Mouse (Mus musculus) kidney, embryonic 15.5 days (tissue): ENCODE measurements around the gene Tctex1d2. TPM values are rescaled to one million over a fixed set of nuclear protein-coding genes. Genes with fewer than 3 reads are reported as not detected.

ENCODE experiments used
- ATAC-seq: fragments of 200-750 bp; cut with Nextera tagmentation; replicated peaks from 2 replicates; pipeline ENCODE4 v1.8.0; 2017; ENCODE audit warnings: moderate TSS enrichment; ENCODE audit not compliant: low FRiP score
- H3K27ac ChIP-seq: fragments of 300-500 bp; sonication (generic); 2 replicates; pipeline ENCODE4 v1.5.1; 2015; ENCODE audit warnings: mild to moderate bottlenecking, inconsistent platforms
- H3K27me3 ChIP-seq: fragments of 300-500 bp; sonication (generic); 2 replicates; pipeline ENCODE4 v1.6.1; 2015; ENCODE audit warnings: inconsistent platforms
- H3K36me3 ChIP-seq: fragments of 300-500 bp; sonication (generic); 2 replicates; pipeline ENCODE4 v1.6.1; 2015; ENCODE audit warnings: inconsistent platforms
- H3K4me1 ChIP-seq: fragments of 300-500 bp; sonication (generic); 2 replicates; pipeline ENCODE4 v1.6.1; 2015; ENCODE audit warnings: inconsistent platforms
- H3K4me2 ChIP-seq: fragments of 300-500 bp; sonication (generic); 2 replicates; pipeline ENCODE4 v1.6.1; 2015; ENCODE audit warnings: moderate library complexity, mild to moderate bottlenecking, inconsistent platforms
- H3K4me3 ChIP-seq: fragments of 300-500 bp; sonication (generic); replicated peaks from 2 replicates; pipeline ENCODE4 v1.5.1; 2015; ENCODE audit warnings: mild to moderate bottlenecking, inconsistent platforms
- H3K9ac ChIP-seq: fragments of 300-500 bp; sonication (generic); 2 replicates; pipeline ENCODE4 v1.6.1; 2015; ENCODE audit warnings: mild to moderate bottlenecking, inconsistent platforms
- H3K9me3 ChIP-seq: fragments of 300-500 bp; sonication (generic); replicated peaks from 2 replicates; pipeline ENCODE4 v1.6.1; 2016; ENCODE audit warnings: inconsistent platforms
- WGBS: fragments of 180-500 bp; shearing (Covaris S2); methylation state at CpG from one replicate; pipeline ENCODE4 v1.1.7; 2015; ENCODE audit warnings: mixed read lengths; 5-methylcytosine and 5-hydroxymethylcytosine counted together
- polyA plus RNA-seq: library from polyadenylated mRNA; unstranded; fragments of >200 nt; fragmentation: Nextera tagmentation; extraction: Ambion mirVana; gene quantifications from 2 replicates; pipeline ENCODE4 v1.2.1, GENCODE M21; 2015

Gene Tctex1d2
- polyA plus RNA-seq = 32.0 and 33.6 TPM in 2 replicates

DNA sequence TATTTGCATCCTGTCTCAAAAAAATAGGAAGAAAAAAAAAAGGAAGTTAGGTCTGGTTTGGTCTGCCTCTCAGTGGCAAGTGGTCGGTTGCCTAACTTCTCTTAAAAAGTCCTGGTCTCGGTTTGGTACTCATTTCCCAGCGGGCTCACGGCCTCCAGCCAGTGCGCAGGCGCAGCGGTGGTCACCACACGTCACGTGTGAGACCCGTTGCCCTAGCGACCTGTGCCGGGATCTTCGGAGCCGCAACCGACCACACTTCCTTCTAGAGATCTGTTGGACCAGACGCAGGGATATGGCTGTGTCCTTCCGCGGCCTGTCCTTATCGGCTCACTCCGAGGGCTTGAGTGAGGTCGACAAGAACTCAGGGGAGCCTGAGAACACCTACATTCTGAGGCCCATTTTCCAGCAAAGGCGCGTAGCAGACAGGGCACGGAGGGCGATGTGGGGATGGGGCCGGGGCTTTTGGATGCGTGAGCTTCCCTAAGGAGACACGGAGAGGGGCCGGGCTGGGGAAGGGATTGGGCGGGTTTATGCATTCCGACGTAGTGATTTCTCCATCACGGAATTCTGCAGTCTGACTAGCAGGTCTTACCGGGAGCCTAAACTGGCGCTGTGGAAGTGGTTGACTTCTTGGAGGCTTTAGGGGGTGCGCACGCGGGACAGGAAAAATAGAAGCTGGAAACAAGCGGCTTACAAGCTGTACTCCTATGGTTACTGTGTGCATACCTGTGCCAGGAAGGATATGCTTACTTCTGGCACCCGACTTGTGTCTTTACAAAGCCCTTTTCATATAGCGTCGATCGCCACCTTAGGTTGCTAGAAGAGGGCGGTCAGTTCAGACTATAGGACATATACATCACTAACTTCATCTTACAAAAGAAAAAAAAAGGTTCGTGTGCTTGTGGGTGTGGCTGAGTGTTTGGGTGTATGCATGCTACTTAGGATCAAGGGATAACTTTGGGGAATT lies at the start of gene Tctex1d2:
TSS of gene Tctex1d2 (plus strand) at position 186 of the 967 bp plus-strand sequence.
- peaks cover 15% of the 10 kb centered on the region for H3K4me1 ChIP-seq
- H3K4me2 ChIP-seq = peak within 1 kb of the TSS; percentile 74
- WGBS = 1% methylated on average over 45 of the region's 45 CpGs
- H3K27ac ChIP-seq = peak within 1 kb of the TSS; percentile 94
- H3K27me3 ChIP-seq = no peaks in the 10 kb centered on the region
- peak within 1 kb of the TSS; percentile 58 for H3K9ac ChIP-seq
- H3K4me3 ChIP-seq = peak within 1 kb of the TSS; percentile 71
- no peaks in the 10 kb centered on the region for H3K9me3 ChIP-seq
- H3K36me3 ChIP-seq = no peaks in the 10 kb centered on the region
- ATAC-seq = peak; percentile 98

DNA sequence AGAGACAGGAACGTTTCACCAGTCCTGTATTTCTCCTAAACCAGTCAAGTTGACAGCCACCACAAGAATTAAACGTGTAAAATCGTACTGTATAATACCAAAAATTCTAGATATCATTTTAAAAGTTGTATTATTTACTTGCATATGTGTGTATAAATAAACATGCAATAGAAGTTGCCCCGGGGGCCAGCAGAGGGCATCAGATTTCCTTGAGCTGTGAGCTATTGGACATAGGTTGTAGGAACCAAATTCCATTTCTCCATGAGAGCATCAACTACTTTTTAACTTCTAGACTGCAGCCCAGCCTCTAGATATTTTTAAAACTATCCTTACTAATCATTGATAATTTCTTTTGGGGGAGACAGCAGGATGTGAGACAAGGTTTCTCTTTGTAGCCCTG lies 48.2 kb upstream of the Tctex1d2 start:
- Histone ChIP-seq H3K27ac (no peak overlapping the region), H3K27me3 (no peaks in the 10 kb centered on the region), H3K4me3 (no peak overlapping the region), H3K36me3 (peaks cover 74% of the 10 kb centered on the region), H3K4me2 (no peak overlapping the region), H3K9me3 (no peaks in the 10 kb centered on the region), H3K9ac (no peak overlapping the region), H3K4me1 (no peaks in the 10 kb centered on the region)
- no peak for ATAC-seq
- WGBS = 91% methylated on average over 4 of the region's 4 CpGs

DNA sequence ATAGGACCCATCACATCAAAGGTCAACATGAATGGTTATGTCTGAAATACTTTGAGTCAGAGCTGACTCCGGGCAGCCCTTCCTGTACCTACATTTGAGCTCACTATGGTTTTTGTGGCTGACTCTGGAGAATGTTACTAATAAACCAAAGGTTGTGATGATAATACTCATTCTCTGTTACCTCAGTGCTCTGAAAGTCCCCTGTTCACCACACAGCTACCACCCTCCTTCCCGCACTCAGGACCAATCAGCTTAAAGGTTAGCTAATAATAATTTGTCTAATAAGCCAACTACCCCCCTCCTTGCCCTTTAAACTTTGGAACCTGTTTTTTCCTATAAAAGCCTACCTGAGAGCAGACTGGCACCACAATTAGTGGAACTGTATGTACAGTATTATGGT lies 39.9 kb upstream of the Tctex1d2 start:
- WGBS = 98% methylated on average over 2 of the region's 2 CpGs
- Histone ChIP-seq H3K9me3 (no peaks in the 10 kb centered on the region; the same call in 1 of the 2 replicates), H3K4me2 (no peak overlapping the region), H3K4me1 (no peaks in the 10 kb centered on the region), H3K27ac (no peak overlapping the region), H3K36me3 (peaks cover 89% of the 10 kb centered on the region), H3K27me3 (no peaks in the 10 kb centered on the region), H3K4me3 (no peak overlapping the region), H3K9ac (no peak overlapping the region)
- no peak for ATAC-seq

DNA sequence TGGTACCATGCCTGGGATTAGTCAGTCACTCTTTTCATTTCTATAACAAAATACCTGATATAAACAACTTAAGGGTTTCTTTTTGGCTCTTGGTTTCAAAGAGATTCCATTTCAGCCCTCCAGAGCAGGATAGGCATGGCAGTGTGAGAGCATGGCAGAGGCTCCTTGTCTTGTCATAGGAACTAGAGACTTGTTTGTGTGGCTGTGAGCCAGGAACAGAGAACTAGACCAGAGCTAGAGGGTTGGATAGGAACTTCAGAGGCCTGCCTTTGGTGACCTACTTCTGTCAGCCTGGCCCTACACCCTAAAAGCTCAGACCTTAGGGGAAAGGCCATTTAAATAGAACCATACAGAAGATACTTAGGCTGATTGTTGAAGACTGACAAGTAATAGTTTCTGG lies 36.6 kb upstream of the Tctex1d2 start:
- Histone ChIP-seq H3K27ac (no peak overlapping the region), H3K36me3 (peaks cover 87% of the 10 kb centered on the region), H3K4me1 (no peaks in the 10 kb centered on the region), H3K9me3 (no peaks in the 10 kb centered on the region; the same call in 1 of the 2 replicates), H3K4me2 (no peak overlapping the region), H3K9ac (no peak overlapping the region), H3K4me3 (no peak overlapping the region), H3K27me3 (no peaks in the 10 kb centered on the region)
- no peak for ATAC-seq

DNA sequence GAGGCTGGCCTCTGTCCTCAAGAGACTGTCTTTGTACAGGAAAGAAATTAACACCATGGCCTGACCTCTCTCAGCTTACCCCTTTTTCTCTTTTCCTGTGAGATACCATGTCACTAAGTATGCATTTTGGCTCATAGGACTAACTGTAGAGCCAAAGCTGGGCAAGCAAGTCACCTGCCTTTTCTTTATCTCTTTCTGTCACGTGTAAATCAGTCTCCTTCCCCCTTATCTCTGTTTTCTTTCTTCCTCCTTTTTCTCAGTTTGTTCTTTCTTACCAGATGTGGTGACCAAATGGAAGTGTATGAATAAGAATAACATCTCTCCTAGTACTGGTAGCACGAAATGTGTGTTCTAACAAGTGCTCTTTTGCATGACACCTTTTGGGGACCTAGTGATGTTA lies 34.6 kb upstream of the Tctex1d2 start:
- peaks cover 80% of the 10 kb centered on the region for H3K36me3 ChIP-seq
- H3K4me1 ChIP-seq = no peaks in the 10 kb centered on the region
- H3K27me3 ChIP-seq = no peaks in the 10 kb centered on the region
- 85% methylated on average over 2 of the region's 2 CpGs for WGBS
- no peak overlapping the region for H3K9ac ChIP-seq
- no peak overlapping the region for H3K4me3 ChIP-seq
- H3K4me2 ChIP-seq = no peak overlapping the region
- ATAC-seq = no peak
- no peaks in the 10 kb centered on the region for H3K9me3 ChIP-seq
- no peak overlapping the region for H3K27ac ChIP-seq

DNA sequence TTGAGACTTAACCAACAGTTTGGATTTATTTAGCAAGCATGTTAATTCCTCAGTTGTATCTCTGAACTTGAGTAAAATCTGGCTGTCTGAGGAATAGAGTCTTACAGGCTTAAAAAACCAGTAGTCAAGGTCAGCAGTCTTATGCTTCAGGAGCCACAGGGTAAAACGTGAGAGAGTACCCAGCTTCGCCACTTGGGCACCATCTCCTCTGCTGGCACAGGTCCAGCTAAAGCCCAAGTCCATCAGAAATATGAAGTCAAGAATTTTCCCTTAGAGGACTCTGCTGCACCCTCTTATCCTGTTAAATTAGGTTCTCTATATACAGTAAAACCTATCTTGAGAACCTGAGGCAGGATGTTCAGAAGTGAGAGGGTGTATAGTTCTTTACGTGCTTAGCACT lies 32.7 kb upstream of the Tctex1d2 start:
- Histone ChIP-seq H3K9ac (no peak overlapping the region), H3K4me3 (no peak overlapping the region), H3K4me1 (no peaks in the 10 kb centered on the region), H3K27ac (no peak overlapping the region), H3K4me2 (no peak overlapping the region), H3K9me3 (no peaks in the 10 kb centered on the region), H3K36me3 (peaks cover 79% of the 10 kb centered on the region), H3K27me3 (no peaks in the 10 kb centered on the region)
- WGBS = 83% methylated on average over 3 of the region's 3 CpGs
- no peak for ATAC-seq

DNA sequence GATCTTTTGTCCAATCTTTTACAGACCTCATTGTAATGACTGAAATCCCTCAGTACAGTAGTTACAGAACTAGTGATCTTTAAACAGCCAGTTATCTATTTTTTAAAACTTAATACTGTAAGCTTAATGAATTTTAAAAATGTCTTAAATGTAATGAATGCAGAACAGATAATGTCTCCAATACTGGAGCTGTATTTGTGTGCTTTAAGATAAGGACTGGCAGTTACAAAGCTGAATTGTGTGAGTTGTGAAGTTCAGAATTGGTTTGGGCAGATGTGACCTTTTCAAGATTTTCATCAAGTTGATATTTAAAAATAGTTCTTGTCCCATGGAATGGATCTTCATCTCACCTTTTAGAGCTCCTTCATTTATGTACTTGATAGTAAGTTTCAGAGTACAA lies 30.5 kb upstream of the Tctex1d2 start:
- no peak for ATAC-seq
- H3K4me2 ChIP-seq = no peak overlapping the region
- H3K9me3 ChIP-seq = no peaks in the 10 kb centered on the region
- H3K4me1 ChIP-seq = no peaks in the 10 kb centered on the region
- no peaks in the 10 kb centered on the region for H3K27me3 ChIP-seq
- H3K9ac ChIP-seq = no peak overlapping the region
- H3K4me3 ChIP-seq = no peak overlapping the region
- H3K36me3 ChIP-seq = peaks cover 73% of the 10 kb centered on the region
- no peak overlapping the region for H3K27ac ChIP-seq

DNA sequence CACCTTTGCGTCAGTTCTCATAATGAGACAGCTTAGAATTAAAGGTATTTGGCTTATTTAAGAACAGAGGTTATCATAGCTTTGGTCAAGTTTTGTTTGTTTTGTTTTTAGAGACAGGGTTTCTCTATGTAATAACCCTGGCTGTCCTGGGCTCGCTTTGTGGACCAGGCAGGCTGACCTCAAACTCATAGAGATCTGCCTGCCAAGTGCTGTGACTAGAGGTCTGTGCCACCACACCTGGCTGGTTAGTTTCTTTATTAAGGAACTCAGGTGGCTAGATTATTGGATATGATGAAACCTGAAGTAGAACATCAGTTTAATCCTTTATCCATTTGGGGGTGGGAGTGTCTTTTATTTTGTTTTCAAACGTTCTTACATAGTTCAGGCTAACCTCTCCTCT lies 29.7 kb upstream of the Tctex1d2 start:
- Histone ChIP-seq H3K36me3 (peaks cover 70% of the 10 kb centered on the region), H3K27me3 (no peaks in the 10 kb centered on the region), H3K4me3 (no peak overlapping the region), H3K9ac (no peak overlapping the region), H3K9me3 (no peaks in the 10 kb centered on the region), H3K4me1 (no peaks in the 10 kb centered on the region), H3K4me2 (no peak overlapping the region), H3K27ac (no peak overlapping the region)
- 85% methylated on average over 3 of the region's 3 CpGs for WGBS
- ATAC-seq = no peak

DNA sequence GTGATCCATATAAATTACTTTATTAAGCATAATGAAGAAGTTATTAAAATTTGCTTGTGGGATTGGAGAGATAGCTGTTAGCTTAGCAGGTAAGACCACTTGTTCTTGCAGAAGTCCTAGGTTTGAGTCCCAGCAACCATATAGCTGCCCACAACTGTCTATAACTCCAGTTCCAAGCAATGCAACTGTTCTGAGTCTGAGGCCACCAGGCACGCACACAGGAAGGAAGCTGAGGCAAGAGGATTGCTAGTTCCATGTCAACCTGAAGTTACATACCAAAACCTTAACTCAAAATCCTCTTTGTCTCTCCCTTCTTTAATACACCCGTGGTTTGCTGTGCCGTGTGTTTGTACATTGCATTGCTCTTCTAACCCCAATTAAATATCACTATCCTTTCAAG lies 28.6 kb upstream of the Tctex1d2 start:
- Histone ChIP-seq H3K4me1 (0 out of 2 replicates have a peak, but pooled peaks cover under 1% of the 10 kb centered on the region), H3K27me3 (no peaks in the 10 kb centered on the region), H3K9ac (no peak overlapping the region), H3K36me3 (peaks cover 61% of the 10 kb centered on the region), H3K4me2 (no peak overlapping the region), H3K9me3 (no peaks in the 10 kb centered on the region), H3K27ac (no peak overlapping the region), H3K4me3 (no peak overlapping the region)
- ATAC-seq = no peak
- 96% methylated on average over 3 of the region's 3 CpGs for WGBS

DNA sequence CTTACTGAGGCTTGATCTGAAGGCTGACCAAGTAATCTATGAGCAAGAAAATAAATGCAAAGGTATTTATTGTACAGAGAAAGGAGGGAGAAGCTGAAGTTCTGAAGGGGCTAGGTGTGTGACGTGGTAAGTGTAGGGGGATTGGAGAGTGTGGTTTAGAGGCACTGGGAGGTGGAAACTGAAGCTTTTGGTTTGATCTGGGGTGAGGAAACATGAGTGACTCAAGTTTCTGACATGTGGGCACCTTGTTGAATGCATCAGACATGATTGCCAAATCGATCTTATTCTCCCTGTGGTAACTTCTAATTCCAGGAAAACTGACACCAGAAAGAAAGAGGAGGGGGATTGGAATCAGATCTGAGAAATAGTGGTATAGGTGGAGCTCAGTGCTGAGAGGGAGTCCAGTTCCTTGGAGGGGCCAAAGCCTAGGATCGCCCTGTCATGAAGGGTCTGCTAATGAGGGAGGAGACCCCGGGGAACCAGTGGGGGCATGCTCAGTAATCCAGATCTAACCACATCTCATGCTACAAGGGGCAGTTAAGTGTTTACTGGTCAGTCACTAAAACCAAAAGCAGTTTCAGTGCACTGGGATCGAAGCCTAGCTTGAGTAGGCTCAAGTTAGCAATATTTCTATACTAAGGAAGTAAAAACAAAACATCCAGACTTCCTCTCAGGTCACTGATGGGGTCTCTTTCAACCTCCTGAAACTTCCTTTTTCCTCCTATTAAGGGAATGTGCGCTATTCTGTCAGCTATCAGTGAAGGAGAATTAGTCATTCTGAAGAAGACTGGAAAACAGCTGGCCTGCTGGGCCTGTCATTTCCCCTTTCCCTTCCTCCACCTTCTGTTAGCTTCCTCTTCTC lies 23.6 kb upstream of the Tctex1d2 start:
- H3K4me3 ChIP-seq = no peak overlapping the region
- H3K9me3 ChIP-seq = no peaks in the 10 kb centered on the region
- no peak for ATAC-seq
- H3K36me3 ChIP-seq = peaks cover 25% of the 10 kb centered on the region
- no peaks in the 10 kb centered on the region for H3K27me3 ChIP-seq
- 63% methylated on average over 6 of the region's 6 CpGs for WGBS
- H3K4me1 ChIP-seq = 0 out of 2 replicates have a peak, but pooled peaks cover 2% of the 10 kb centered on the region
- H3K27ac ChIP-seq = peak overlapping the region; percentile 48; the same call in 1 of the 2 replicates
- no peak overlapping the region for H3K4me2 ChIP-seq
- H3K9ac ChIP-seq = no peak overlapping the region

DNA sequence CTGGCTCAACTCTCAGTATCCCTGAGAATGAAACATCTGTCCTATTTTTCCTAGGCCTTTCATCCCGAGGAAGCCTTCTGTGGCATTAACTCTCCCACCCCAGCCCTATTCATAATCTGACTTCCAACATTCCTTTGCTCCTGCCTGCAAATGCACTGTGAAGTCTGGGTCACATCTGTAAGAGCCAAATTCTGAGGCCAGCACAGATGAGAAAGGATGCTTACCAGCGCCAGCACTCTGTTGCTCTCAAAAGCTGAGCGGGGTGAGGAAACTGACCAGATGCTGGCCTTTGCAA lies 23.0 kb upstream of the Tctex1d2 start:
- Histone ChIP-seq H3K9me3 (no peaks in the 10 kb centered on the region), H3K27ac (peak overlapping the region; percentile 48; the same call in 1 of the 2 replicates), H3K9ac (no peak overlapping the region), H3K36me3 (peaks cover 19% of the 10 kb centered on the region), H3K27me3 (no peaks in the 10 kb centered on the region), H3K4me3 (no peak overlapping the region), H3K4me1 (0 out of 2 replicates have a peak, but pooled peaks cover 2% of the 10 kb centered on the region), H3K4me2 (no peak overlapping the region)
- ATAC-seq = no peak
- WGBS = 60% methylated on average over 3 of the region's 3 CpGs

DNA sequence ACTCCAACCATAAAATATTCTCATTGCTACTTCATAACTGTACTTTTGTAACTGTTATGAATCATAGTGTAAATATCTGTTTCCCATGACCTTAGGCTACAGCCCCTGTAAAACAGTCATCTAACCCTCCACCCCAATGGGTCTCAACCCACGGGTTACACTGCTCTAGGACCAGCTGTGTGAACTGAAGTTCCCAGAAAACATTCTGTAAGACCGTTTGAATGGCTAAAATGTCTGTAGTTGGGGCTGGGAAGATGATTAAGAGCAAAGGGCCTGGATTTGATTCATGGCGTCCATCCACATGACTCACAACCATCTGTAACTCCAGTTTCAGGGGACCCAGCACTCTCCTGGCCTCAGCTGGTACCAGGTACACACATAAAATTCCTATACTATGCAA lies 21.3 kb upstream of the Tctex1d2 start:
- Histone ChIP-seq H3K4me1 (0 out of 2 replicates have a peak, but pooled peaks cover 2% of the 10 kb centered on the region), H3K36me3 (peaks cover 6% of the 10 kb centered on the region; the same call in 1 of the 2 replicates), H3K27me3 (no peaks in the 10 kb centered on the region), H3K27ac (no peak overlapping the region), H3K4me3 (no peak overlapping the region), H3K9ac (no peak overlapping the region), H3K9me3 (no peaks in the 10 kb centered on the region), H3K4me2 (no peak overlapping the region)
- WGBS = 67% methylated on average over 3 of the region's 3 CpGs
- ATAC-seq = no peak
